Mouse (Mus musculus) E14TG2a.4 (cell line): ENCODE data around the gene Bdh1.

ENCODE experiments used
- CTCF ChIP-seq: conservative IDR thresholded peaks from 2 replicates; pipeline ENCODE4 v1.5.1; 2014; ENCODE audit warnings: low read length
- NANOG ChIP-seq: IDR thresholded peaks from 2 replicates; pipeline ENCODE4 v1.6.1; 2014; ENCODE audit warnings: borderline replicate concordance, low read length, mixed read lengths

DNA sequence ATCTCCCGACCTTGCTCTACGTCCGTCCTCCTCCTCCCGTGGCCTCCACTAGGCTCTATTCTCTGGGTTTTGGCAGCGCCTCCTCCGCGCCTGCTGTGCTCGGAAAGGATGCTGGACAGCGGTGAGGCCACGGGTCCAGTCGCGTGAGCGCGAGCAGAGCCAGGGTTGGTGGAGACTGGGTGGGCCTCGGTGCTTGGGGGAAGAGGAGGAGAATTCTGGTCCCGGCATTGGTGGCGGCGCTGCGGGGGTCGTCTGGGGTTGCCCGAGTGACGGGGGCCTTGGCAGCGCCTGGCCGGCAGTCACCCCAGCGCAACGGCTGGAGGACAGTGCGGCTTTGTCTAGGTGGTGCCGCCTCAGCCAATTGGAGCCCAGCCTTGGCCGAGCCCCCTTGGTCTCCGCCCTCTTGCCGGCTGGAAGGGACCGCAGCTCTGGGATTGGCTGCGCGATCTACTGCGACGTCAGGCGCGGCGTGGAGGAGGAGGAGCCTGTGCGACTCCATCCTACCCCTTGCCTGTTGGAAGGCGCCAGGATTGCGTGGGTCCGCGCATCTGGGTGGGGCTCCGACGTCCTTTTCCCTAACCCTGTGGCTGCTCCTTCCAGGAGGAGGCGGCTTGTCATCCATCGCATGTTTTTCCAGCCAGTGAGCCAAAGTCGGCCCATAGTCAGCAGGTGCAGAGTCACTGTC is 7.5 kb downstream of the Bdh1 start:
- TF ChIP-seq CTCF = no peak
- no peak for TF ChIP-seq NANOG
